Mouse (Mus musculus): Measurements from ENCODE around the gene Stk11. TPM values are rescaled to one million over a fixed set of nuclear protein-coding genes. Genes with fewer than 3 reads are reported as not detected.
A peak's percentile ranks its signal among the peaks of the same experiment; 100 is the strongest.

Stk11 gene
- polyA plus RNA-seq, 2 experiments, result 17.4 to 88.8 TPM

DNA sequence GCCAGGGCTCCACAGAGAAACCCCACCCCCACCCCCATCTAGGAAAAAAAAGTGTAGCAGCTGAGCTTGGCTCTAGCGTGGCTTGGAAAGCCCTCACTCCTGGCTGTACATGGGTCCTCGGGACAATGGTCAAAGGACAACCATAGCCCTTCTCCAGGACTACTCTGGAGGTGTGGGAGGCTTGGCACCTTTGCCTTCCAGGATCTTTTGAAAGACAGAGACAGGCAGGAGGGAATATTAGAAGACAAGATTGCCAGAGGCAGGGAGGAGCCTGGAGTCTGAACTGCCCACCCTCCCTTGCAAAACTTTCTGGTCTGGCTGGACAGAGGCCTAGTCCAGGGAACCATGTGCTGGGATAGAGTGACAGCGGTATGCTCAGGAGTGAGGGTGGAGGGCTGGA is 20.9 kb upstream of the Stk11 start:
- H3K27ac ChIP-seq, result no peak overlapping the region
- H3K9ac ChIP-seq (replicated peaks), result no peak overlapping the region

DNA sequence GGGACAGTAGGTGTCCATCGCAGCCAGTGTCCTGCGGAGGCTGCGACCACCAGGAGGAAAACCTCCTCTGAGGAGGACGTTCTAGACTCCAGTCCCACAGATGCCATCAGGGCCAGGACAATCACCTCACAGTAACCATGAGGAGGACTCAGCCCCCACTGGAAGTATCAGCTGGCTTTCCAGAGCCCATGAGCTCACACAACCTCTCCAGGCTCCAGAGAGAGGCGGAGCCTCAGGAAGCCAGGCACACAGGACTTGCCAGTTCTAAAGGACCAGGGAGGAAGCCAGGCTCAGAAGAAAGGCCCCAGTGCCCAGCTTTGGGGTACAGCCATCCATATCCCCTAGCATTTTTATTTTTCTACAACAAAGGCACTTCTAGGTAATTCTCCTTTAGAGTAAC is 20.1 kb upstream of the Stk11 start:
- H3K27ac ChIP-seq, result no peak overlapping the region

More for the DNA sequence above, 20.9 kb upstream of the Stk11 start:
- H3K4me1 ChIP-seq (replicated peaks; ENCODE audit: control insufficient read depth in 2 of 2, insufficient read depth in 2 of 2, low read length in 1 of 2), result peaks cover 28 to 31% of the 10 kb centered on the region in 2 experiments
- no peaks in the 10 kb centered on the region for H3K27me3 ChIP-seq (ENCODE audit: control insufficient read depth, insufficient read depth, low read length)
- H3K4me2 ChIP-seq (ENCODE audit: low read depth), result no peak overlapping the region
- H3K36me3 ChIP-seq (replicated peaks; ENCODE audit: control insufficient read depth, insufficient read depth, low read depth), result no peaks in the 10 kb centered on the region
- ATAC-seq (ENCODE audit: insufficient read depth), result no peak
- TF ChIP-seq CTCF (IDR thresholded peaks at IDR 0.05; ENCODE audit: low read depth) (no peak), EP300 (IDR thresholded peaks at IDR 0.05; ENCODE audit: low read depth) (no peak)
- no peaks in the 10 kb centered on the region for H3K9me3 ChIP-seq (ENCODE audit: control insufficient read depth, low read length)
- H3K4me3 ChIP-seq (ENCODE audit: insufficient read depth in 1 of 2, low read depth in 2 of 2, low read length in 2 of 2), result no peak overlapping the region
- 69% methylated on average over 3 of the region's 3 CpGs for WGBS (ENCODE audit: insufficient replicate concordance)
- DNase-seq (ENCODE audit: low read depth in 3 of 3, low spot score in 3 of 3), result no peak

DNA sequence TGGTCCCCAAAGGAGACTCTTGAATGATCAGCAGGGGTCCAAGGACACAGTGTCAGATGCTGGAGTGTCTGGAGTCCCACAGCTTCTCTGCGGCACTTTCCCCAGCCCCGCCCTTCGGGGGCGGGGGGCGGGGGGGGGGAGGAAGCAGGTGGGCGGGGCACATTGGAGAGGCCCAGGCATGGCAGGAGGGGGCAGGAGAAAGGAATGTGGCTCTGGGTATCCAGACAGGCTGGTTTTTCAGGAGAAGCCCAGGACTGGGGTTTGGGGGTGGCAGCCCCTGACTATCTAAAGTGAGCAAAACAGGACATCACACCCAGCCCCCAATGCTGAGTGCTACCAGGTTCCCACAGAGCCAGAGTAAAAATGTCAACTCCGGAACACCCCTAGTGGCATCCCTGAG is 18.3 kb upstream of the Stk11 start:
- Histone ChIP-seq H3K4me1 (replicated peaks; ENCODE audit: control insufficient read depth in 2 of 2, insufficient read depth in 2 of 2, low read length in 1 of 2) (peaks cover 38 to 50% of the 10 kb centered on the region in 2 experiments), H3K4me2 (ENCODE audit: low read depth) (peak overlapping the region; percentile 25), H3K27me3 (ENCODE audit: control insufficient read depth, insufficient read depth, low read length) (no peaks in the 10 kb centered on the region), H3K27ac (no peak overlapping the region), H3K4me3 (ENCODE audit: insufficient read depth in 1 of 2, low read depth in 2 of 2, low read length in 2 of 2) (no peak overlapping the region), H3K9ac (replicated peaks) (peak overlapping the region; percentile 4; the same call in 1 of the 2 replicates), H3K9me3 (ENCODE audit: control insufficient read depth, low read length) (no peaks in the 10 kb centered on the region), H3K36me3 (replicated peaks; ENCODE audit: control insufficient read depth, insufficient read depth, low read depth) (no peaks in the 10 kb centered on the region)
- DNase-seq (ENCODE audit: low read depth in 3 of 3, low spot score in 3 of 3), result no peak
- TF ChIP-seq EP300 (IDR thresholded peaks at IDR 0.05; ENCODE audit: low read depth), result no peak
- no peak for TF ChIP-seq CTCF (IDR thresholded peaks at IDR 0.05; ENCODE audit: low read depth)
- 13% methylated on average over 7 of the region's 7 CpGs for WGBS (ENCODE audit: insufficient replicate concordance)
- ATAC-seq (ENCODE audit: insufficient read depth), result peak; percentile 29

More for the DNA sequence above, 20.1 kb upstream of the Stk11 start:
- Histone ChIP-seq H3K4me3 (ENCODE audit: insufficient read depth in 1 of 2, low read depth in 2 of 2, low read length in 2 of 2) (no peak overlapping the region), H3K36me3 (replicated peaks; ENCODE audit: control insufficient read depth, insufficient read depth, low read depth) (no peaks in the 10 kb centered on the region), H3K27me3 (ENCODE audit: control insufficient read depth, insufficient read depth, low read length) (no peaks in the 10 kb centered on the region), H3K4me1 (replicated peaks; ENCODE audit: control insufficient read depth in 2 of 2, insufficient read depth in 2 of 2, low read length in 1 of 2) (peaks cover 28 to 39% of the 10 kb centered on the region in 2 experiments), H3K9me3 (ENCODE audit: control insufficient read depth, low read length) (no peaks in the 10 kb centered on the region), H3K4me2 (ENCODE audit: low read depth) (no peak overlapping the region), H3K9ac (replicated peaks) (no peak overlapping the region)
- TF ChIP-seq CTCF (IDR thresholded peaks at IDR 0.05; ENCODE audit: low read depth), result no peak
- no peak for TF ChIP-seq EP300 (IDR thresholded peaks at IDR 0.05; ENCODE audit: low read depth)
- DNase-seq (ENCODE audit: low read depth in 3 of 3, low spot score in 3 of 3), result no peak
- ATAC-seq (ENCODE audit: insufficient read depth), result no peak
- WGBS (ENCODE audit: insufficient replicate concordance), result 87% methylated on average over 5 of the region's 5 CpGs

DNA sequence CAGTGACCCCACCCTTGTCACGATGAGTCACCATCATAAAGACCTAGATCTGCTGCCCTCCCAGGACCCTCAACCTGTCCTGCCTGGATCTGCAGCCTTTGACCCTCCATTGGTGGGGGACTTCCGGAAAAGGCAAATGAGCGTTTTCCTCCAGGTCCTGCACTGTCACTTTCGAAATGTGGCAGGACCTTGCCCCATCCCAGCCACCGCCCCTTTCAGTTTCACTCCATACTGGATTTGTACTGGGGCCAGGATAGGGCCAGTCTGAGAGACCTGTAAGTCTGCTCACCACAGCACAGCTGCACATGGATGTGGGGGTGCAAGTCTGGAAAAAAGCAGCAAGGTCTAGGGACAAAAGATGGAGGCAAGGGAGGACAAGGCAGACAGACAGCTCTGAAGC is 17.0 kb upstream of the Stk11 start:
- Histone ChIP-seq H3K27ac (peak overlapping the region; percentile 37), H3K4me3 (ENCODE audit: insufficient read depth in 1 of 2, low read depth in 2 of 2, low read length in 2 of 2) (no peak overlapping the region), H3K9me3 (ENCODE audit: control insufficient read depth, low read length) (no peaks in the 10 kb centered on the region), H3K4me1 (replicated peaks; ENCODE audit: control insufficient read depth in 2 of 2, insufficient read depth in 2 of 2, low read length in 1 of 2) (peaks cover 48 to 58% of the 10 kb centered on the region in 2 experiments), H3K4me2 (ENCODE audit: low read depth) (peak overlapping the region; percentile 2), H3K9ac (replicated peaks) (no peak overlapping the region), H3K36me3 (replicated peaks; ENCODE audit: control insufficient read depth, insufficient read depth, low read depth) (no peaks in the 10 kb centered on the region), H3K27me3 (ENCODE audit: control insufficient read depth, insufficient read depth, low read length) (no peaks in the 10 kb centered on the region)
- DNase-seq (ENCODE audit: low read depth in 3 of 3, low spot score in 3 of 3) (no peak), ATAC-seq (ENCODE audit: insufficient read depth) (no peak)
- TF ChIP-seq EP300 (IDR thresholded peaks at IDR 0.05; ENCODE audit: low read depth) (no peak), CTCF (IDR thresholded peaks at IDR 0.05; ENCODE audit: low read depth) (no peak)
- 64% methylated on average over 5 of the region's 5 CpGs for WGBS (ENCODE audit: insufficient replicate concordance)

DNA sequence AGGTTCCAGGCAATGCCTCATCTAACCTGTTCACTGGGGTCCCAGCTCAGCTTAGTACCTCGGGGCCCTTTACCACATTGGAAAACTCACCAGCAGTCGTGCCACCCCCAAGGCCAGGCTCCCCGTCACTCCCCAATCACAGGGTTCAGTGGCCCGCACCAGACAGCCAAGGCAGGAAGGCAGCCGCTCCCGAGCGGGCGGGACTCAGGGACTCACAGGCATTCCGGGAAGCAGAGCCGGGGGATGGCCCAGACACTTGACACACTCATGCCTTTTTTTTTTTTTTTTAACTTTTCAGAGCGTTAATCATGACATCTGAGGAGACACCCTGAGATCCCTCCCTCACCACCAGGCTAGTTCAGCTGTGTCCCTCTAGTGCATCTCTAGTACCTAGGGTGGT is 14.6 kb upstream of the Stk11 start:
- Histone ChIP-seq H3K9me3 (ENCODE audit: control insufficient read depth, low read length) (no peaks in the 10 kb centered on the region), H3K4me2 (ENCODE audit: low read depth) (peak overlapping the region; percentile 82), H3K36me3 (replicated peaks; ENCODE audit: control insufficient read depth, insufficient read depth, low read depth) (no peaks in the 10 kb centered on the region), H3K27ac (peak overlapping the region; percentile 55), H3K9ac (replicated peaks) (peak overlapping the region; percentile 92), H3K27me3 (ENCODE audit: control insufficient read depth, insufficient read depth, low read length) (no peaks in the 10 kb centered on the region), H3K4me3 (ENCODE audit: insufficient read depth in 1 of 2, low read depth in 2 of 2, low read length in 2 of 2) (peak overlapping the region; percentile 85 to 88), H3K4me1 (replicated peaks; ENCODE audit: control insufficient read depth in 2 of 2, insufficient read depth in 2 of 2, low read length in 1 of 2) (peaks cover 48 to 58% of the 10 kb centered on the region in 2 experiments)
- no peak for ATAC-seq (ENCODE audit: insufficient read depth)
- TF ChIP-seq EP300 (IDR thresholded peaks at IDR 0.05; ENCODE audit: low read depth), result no peak
- no peak for TF ChIP-seq CTCF (IDR thresholded peaks at IDR 0.05; ENCODE audit: low read depth)
- DNase-seq (ENCODE audit: low read depth in 3 of 3, low spot score in 3 of 3), result peak in 1 of 3 experiments; percentile 7
- WGBS (ENCODE audit: insufficient replicate concordance), result 40% methylated on average over 11 of the region's 11 CpGs
